ENCODE assay signal across 19 mouse cellular contexts in the genomic region with DNA sequence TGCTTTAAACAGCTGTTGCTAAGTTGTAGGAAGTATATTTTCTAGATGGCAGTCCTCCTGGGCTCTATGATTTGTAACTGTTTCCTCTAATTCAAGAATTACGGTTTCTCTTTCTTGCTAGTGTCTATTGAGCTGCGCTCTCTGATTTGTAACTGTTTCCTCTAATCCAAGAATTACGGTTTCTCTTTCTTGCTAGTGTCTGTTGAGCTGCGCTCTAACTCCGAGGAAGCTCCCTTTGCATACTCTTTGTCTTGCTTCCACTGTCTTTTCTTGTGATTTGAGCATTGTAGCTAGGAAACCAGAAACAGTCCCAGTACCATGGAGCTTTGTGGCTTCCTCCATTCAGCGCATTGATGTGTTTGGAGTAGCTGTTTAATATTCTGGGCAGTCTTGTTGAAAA. TPM values are rescaled to one million over a fixed set of nuclear protein-coding genes. Genes with fewer than 3 reads are reported as not detected.
A peak's percentile ranks its signal among the peaks of the same experiment; 100 is the strongest.
DNase-seq lines count a peak whose midpoint lies in the region; ATAC-seq lines count a peak whose summit lies in the region.
"Had no signal": no experiment of that assay in that cellular context is flagged by ENCODE, and none has a peak within 500 bp of the region (broad histone marks: within the 10 kb centered on the region; RNA-seq: fewer than 3 reads in every experiment).

No protein-coding gene starts in this region.

- no peak overlapping the region for H3K4me2 ChIP-seq in midbrain, embryonic 11.5 days
- H3K4me2 ChIP-seq in midbrain, embryonic 16.5 days (ENCODE audit: low read length): no peak overlapping the region
- H3K4me2 ChIP-seq: embryonic facial prominence, embryonic 12.5 days; forebrain, embryonic 13.5 days; forebrain, embryonic 15.5 days had no signal

- H3K36me3 ChIP-seq in midbrain, embryonic 11.5 days (ENCODE audit: control insufficient read depth, insufficient read depth, low read length): no peaks in the 10 kb centered on the region
- peaks cover 19% of the 10 kb centered on the region; the same call in 1 of the 2 replicates for H3K36me3 ChIP-seq in midbrain, embryonic 16.5 days (ENCODE audit: control insufficient read depth, insufficient read depth, low read length)
- H3K36me3 ChIP-seq in embryonic facial prominence, embryonic 10.5 days (replicated peaks): peaks cover 35% of the 10 kb centered on the region

- H3K4me3 ChIP-seq in midbrain, embryonic 11.5 days (ENCODE audit: low read depth, low read length): no peak overlapping the region
- no peak overlapping the region for H3K4me3 ChIP-seq in midbrain, embryonic 16.5 days (ENCODE audit: low read depth, low read length)
- no peak overlapping the region for H3K4me3 ChIP-seq in embryonic facial prominence, embryonic 10.5 days
- H3K4me3 ChIP-seq: embryonic facial prominence, embryonic 12.5 days; forebrain, embryonic 13.5 days; forebrain, embryonic 15.5 days had no signal

- no peak for ATAC-seq in midbrain, embryonic 11.5 days (ENCODE audit: low FRiP score)
- ATAC-seq in midbrain, embryonic 16.5 days: no peak
- ATAC-seq: forebrain, embryonic 13.5 days; forebrain, embryonic 15.5 days; forebrain, postnatal 0 days had no signal

- H3K4me1 ChIP-seq in midbrain, embryonic 11.5 days (ENCODE audit: control insufficient read depth, insufficient read depth, low read length): no peaks in the 10 kb centered on the region
- no peaks in the 10 kb centered on the region for H3K4me1 ChIP-seq in midbrain, embryonic 16.5 days (ENCODE audit: control insufficient read depth, insufficient read depth, low read length)
- H3K4me1 ChIP-seq in embryonic facial prominence, embryonic 10.5 days: peaks cover 5% of the 10 kb centered on the region; the same call in 1 of the 2 replicates
- H3K4me1 ChIP-seq: embryonic facial prominence, embryonic 12.5 days; forebrain, embryonic 13.5 days had no signal

- no peaks in the 10 kb centered on the region for H3K9me3 ChIP-seq in midbrain, embryonic 11.5 days (ENCODE audit: control insufficient read depth, low read length)
- H3K9me3 ChIP-seq in midbrain, embryonic 16.5 days (replicated peaks; ENCODE audit: control insufficient read depth, low read length, poor library complexity, severe bottlenecking): no peaks in the 10 kb centered on the region
- no peaks in the 10 kb centered on the region for H3K9me3 ChIP-seq in embryonic facial prominence, embryonic 10.5 days
- H3K9me3 ChIP-seq: embryonic facial prominence, embryonic 12.5 days; forebrain, embryonic 13.5 days; forebrain, embryonic 15.5 days had no signal

- peak; percentile 78 for DNase-seq in midbrain, embryonic 11.5 days (ENCODE audit: low spot score, missing footprints)
- peak; percentile 89 for DNase-seq in R1 (ENCODE audit: low read depth, low spot score)
- DNase-seq in embryonic facial prominence, embryonic 10.5 days (ENCODE audit: low spot score): no peak
- no peak for DNase-seq in left cerebral cortex, adult 8-10 months (ENCODE audit: low spot score in 2 of 2)
- DNase-seq: adrenal gland, adult 2 months; adrenal gland, postnatal 10 days; adrenal gland, postnatal 25 days; cerebellum, adult 11 months; cerebellum, adult 18-20 months; cerebellum, adult 8-10 months; cerebellum, adult 9-11 months; cerebellum, postnatal 14 days; cerebellum, postnatal 36 days; embryo, embryonic 11 days; forebrain, postnatal 0 days had no signal

- H3K9ac ChIP-seq in midbrain, embryonic 11.5 days (ENCODE audit: low read length): no peak overlapping the region
- H3K9ac ChIP-seq in midbrain, embryonic 16.5 days (ENCODE audit: low read depth, low read length): no peak overlapping the region
- H3K9ac ChIP-seq: embryonic facial prominence, embryonic 12.5 days; forebrain, embryonic 13.5 days; forebrain, embryonic 15.5 days; forebrain, postnatal 0 days had no signal

- 58% methylated on average over 6 of the region's 6 CpGs for WGBS in midbrain, embryonic 11.5 days
- WGBS in midbrain, embryonic 16.5 days: 54% methylated on average over 6 of the region's 6 CpGs
- WGBS in embryonic facial prominence, embryonic 10.5 days: 67% methylated on average over 6 of the region's 6 CpGs

- H3K27ac ChIP-seq in midbrain, embryonic 11.5 days (ENCODE audit: low read depth, low read length): no peak overlapping the region
- H3K27ac ChIP-seq in midbrain, embryonic 16.5 days (ENCODE audit: low read length): no peak overlapping the region
- no peak overlapping the region for H3K27ac ChIP-seq in embryonic facial prominence, embryonic 10.5 days (replicated peaks)
- H3K27ac ChIP-seq: embryonic facial prominence, embryonic 12.5 days; forebrain, embryonic 13.5 days; forebrain, embryonic 15.5 days had no signal

- no peaks in the 10 kb centered on the region for H3K27me3 ChIP-seq in midbrain, embryonic 11.5 days (ENCODE audit: control insufficient read depth, insufficient read depth, low read length)
- H3K27me3 ChIP-seq in midbrain, embryonic 16.5 days (ENCODE audit: control insufficient read depth, insufficient read depth, low read depth, low read length): no peaks in the 10 kb centered on the region
- H3K27me3 ChIP-seq in embryonic facial prominence, embryonic 10.5 days (replicated peaks; ENCODE audit: low read depth, poor library complexity, severe bottlenecking): no peaks in the 10 kb centered on the region
- H3K27me3 ChIP-seq: embryonic facial prominence, embryonic 12.5 days; forebrain, embryonic 13.5 days; forebrain, embryonic 15.5 days had no signal

RNA-seq across cellular contexts. Expression of gene Zdhhc20, which starts 25.3 kb away (rescaled TPM):
- polyA plus RNA-seq in midbrain, embryonic 11.5 days (2014; fragmentation: Nextera tagmentation; extraction: Ambion mirVana): 53.6 and 59.1 TPM in 2 replicates
- 36.6 and 43.1 TPM in 2 replicates for polyA plus RNA-seq in midbrain, embryonic 16.5 days (2015; fragmentation: Nextera tagmentation; extraction: Ambion mirVana)
- 52.6 and 59.1 TPM in 2 replicates for polyA plus RNA-seq in embryonic facial prominence, embryonic 10.5 days (2016; fragmentation: Nextera tagmentation; extraction: Ambion mirVana)
- total RNA-seq in left cerebral cortex, adult 8-10 months (2022): 10 to 100 TPM; 39.6 to 44.7 (median 42.6) TPM

Comparison
In these comparisons a context has a peak if more than half of its experiments do, and no peak if none do; other contexts are left out.
1. DNase-seq: peak in midbrain, embryonic 11.5 days (single experiment) and R1 (single experiment); none in embryonic facial prominence, embryonic 10.5 days (single experiment) and left cerebral cortex, adult 8-10 months (0 of 2).